Mouse (Mus musculus): ENCODE data around the gene Dus1l.

DNA sequence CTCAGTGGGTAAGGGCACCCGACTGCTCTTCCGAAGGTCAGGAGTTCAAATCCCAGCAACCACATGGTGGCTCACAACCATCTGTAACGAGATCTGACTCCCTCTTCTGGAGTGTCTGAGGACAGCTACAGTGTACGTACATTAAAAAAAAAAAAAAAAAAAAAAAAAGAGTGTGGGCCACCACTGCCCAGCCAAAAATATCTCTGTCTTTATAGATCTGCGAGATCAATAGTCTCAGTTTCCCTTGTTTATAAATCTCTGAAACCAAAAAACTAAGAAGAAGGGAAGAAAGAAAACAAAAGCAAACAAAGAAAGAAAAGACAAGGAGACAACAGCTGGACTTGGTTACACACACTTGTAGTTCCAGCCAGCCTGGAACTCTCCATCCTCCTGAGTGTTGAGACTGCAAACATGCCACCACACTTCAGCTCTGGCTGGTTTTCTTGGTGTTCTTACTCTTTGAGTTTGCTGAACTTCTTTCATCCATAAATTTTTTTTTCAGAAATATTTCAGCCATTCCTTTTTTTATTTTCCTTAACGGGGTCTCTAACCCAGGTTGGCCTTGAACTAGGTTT is 3.2 kb upstream of the Dus1l start:
- TF ChIP-seq CTCF (conservative IDR thresholded peaks at IDR 0.05; ENCODE audit: low read length) (no peak), NANOG (IDR thresholded peaks at IDR 0.05; ENCODE audit: borderline replicate concordance, low read length) (no peak)

All from E14TG2a.4 (cell line).